Mouse (Mus musculus) neutrophil, adult 5-6 weeks (primary cell): ENCODE measurements around the gene Chka. TPM values are rescaled to one million over a fixed set of nuclear protein-coding genes. Genes with fewer than 3 reads are reported as not detected.

ENCODE experiments used
- ATAC-seq: fragments of 151-379, 151-347 bp; 2 replicates; pipeline ENCODE4 v1.8.0; 2017; ENCODE audit warnings: mild to moderate bottlenecking, moderate TSS enrichment; ENCODE audit not compliant: insufficient number of reproducible peaks, poor library complexity, low FRiP score, severe bottlenecking; ENCODE audit errors: extremely low read depth
- total RNA-seq: library from RNA; stranded (forward); fragments of 200-1000 nt; gene quantifications from 2 replicates; pipeline ENCODE4 v1.2.3, GENCODE M21; 2017

Gene Chka
- total RNA-seq, 1 experiment from 2014 or later, result 26.0 TPM

- no peak for ATAC-seq
Measured at GRCm38 (mm10) chr19:3875045-3875444, 23.5 kb downstream of the Chka start.

DNA sequence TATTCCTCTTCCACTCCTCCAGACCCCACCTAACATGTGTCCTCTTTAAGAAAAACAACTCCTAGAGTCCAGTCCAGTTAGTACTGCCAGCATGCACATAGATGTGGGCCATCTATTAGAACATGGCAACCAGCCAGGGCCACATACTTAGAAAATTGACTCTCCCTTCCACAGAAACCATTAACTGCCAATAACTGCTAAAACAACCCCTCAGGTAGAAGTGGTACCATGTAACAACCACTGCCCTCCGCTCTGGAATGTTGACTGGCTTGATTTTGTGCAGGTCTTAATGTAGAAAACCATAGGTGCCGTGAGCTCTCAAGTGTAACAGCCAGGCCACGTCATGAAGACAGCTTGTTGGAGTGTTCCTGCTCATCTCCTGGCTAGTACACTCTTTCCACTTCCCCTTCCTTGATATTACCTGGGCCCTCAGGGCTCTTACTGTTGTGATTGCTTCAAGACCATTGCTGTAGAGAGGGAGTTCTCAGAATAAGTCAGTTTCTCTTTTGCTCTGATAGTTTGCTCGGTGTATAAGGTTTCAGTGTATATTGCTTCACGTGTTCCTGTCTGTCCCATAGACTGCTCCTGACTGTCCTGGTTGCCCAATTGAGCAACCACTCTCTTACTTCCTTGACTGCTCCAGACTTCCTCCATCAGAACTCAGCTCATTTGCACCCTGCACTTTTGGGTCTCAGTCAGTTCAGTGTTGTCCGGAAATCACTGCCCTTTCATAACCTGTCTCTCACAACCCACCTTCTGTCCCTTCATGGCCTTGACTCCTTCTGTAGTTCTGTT lies 28.7 kb downstream of the Chka start:
- 0 out of 2 replicates have a peak, but pooled peaks have one; percentile 16 for ATAC-seq

- no peak for ATAC-seq
Measured at GRCm38 (mm10) chr19:3882214-3882613, 30.6 kb downstream of the Chka start.

GRCm38 (mm10) chr19:3884325-3884990 lies 32.9 kb downstream of the Chka start:
- no peak for ATAC-seq

DNA sequence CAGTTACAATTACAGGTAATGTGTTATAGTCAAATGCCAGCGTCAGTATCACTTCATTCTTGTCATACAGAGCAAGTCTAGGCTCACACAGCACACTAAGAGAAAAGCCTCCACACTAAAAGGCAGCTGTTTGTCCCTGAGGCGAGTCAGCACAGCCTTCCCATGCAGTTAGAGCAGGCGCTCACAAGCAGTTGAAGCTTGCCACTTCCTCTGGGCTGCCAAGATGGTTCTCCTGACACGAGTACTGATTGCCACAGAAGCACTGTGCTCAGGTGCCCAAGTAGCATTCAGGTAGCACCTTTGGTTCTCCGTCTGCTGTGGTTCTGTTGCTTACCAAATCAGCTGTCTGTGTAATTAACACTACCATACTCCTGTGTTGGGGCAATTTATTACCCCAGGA lies 37.5 kb downstream of the Chka start:
- no peak for ATAC-seq

- no peak for ATAC-seq
Measured at GRCm38 (mm10) chr19:3890181-3890580, 38.6 kb downstream of the Chka start.

DNA sequence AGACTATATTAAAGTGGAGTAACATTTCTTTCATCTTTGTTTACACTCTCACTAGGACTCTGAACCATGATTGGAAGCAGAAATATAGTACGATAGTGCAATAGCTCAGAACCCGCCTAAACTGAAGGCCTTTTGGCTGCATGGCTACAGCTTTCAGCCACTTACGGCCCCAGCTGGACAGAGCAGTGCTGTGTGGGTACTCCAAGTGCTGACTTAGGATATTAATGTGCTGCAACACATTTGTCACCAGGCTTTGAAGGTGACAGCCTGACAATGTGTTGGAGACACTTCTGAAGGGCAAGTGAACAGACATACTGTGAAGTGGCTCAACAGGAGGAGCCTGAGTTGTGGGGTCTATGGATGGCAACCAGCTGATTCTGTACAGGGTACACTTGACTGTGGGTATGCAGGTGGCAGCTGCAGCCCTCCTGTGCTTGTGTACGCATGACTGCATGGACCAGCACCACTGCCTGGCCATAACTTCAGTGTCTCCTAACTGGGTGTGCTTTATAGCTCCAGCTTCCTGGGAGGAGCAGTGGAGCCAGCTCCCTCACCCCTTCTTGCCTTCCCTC lies 42.1 kb downstream of the Chka start:
- no peak for ATAC-seq

DNA sequence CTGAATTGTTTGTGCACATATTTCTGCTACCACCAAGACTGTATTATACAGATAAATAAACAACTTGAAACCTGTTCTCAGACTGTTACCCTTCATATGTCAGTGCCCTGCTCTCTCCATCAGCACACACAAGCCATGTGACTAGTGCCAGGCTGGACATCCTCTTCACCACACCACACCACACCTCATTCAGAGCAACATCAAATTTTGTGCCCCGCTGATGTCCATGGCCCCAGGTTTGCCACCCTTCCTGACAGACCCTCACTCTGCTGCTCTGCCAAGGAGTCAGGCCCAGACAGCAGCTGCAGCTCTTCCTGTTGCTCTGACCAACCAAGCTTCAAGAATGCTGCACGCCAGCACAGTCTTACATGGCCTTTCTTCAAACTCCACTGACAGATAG lies 42.7 kb downstream of the Chka start:
- ATAC-seq, result no peak

GRCm38 (mm10) chr19:3895171-3895631 lies 43.6 kb downstream of the Chka start:
- ATAC-seq, result no peak

DNA sequence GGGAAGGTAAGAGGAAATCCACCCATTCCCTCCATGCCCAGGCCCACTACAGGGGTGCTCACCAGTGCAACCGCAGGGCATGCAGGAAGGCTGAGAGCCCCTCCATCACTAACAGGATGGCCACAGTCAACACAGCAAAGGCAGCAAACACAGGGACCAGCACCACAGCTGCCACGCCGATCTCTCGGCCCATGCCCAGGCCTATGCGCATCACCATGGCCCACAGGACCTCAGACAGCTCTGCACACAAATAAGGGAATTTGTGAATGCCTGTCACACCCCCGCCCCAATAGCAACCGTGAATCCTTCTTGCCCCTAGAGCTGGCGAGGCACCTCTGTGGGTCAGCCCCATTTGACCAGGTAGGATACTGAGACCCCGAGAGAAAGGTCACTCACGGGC lies 44.6 kb downstream of the Chka start:
- no peak for ATAC-seq

DNA sequence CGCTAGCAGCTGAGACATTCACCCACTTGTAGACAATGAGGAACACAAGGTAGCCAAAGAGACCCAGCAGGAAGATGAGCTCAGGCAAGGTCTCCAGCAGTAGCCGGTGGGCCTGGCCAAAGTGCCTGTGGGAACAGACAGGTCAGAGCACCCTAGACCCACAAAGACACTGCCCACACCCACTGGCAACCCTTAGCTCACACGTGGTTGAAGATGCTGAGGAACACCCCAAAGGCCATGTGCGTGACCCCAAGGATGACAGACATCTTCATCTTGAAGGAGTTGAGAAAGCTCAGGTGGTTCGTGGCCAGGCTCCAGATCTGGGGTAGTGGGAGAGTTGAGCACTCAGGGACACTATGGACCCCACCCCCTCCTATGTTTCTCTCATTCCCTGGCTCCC lies 46.0 kb downstream of the Chka start:
- no peak for ATAC-seq

GRCm38 (mm10) chr19:3898952-3899351 lies 47.4 kb downstream of the Chka start:
- peak; percentile 51 for ATAC-seq

DNA sequence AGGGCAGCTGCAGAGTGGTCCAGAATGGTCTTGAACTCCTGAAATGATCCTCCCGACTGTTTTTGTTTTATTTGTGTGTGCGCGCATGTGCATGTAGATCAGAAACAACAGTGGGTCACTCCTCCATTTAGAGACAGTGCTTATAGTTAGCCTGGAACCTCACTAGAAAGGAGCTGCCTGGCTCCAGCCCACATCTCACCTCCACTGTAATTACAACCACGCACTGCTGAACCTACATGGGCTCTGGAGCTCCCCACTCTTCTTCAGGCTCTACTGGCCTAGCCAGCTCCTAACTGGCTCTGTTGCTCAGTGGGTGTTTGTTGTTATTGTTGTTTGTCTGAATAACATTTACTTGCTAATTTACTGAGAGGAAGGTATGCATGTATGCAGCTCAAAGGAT lies 48.0 kb downstream of the Chka start:
- no peak for ATAC-seq

- ATAC-seq, result no peak
Measured at GRCm38 (mm10) chr19:3902966-3903365, 51.4 kb downstream of the Chka start.

DNA sequence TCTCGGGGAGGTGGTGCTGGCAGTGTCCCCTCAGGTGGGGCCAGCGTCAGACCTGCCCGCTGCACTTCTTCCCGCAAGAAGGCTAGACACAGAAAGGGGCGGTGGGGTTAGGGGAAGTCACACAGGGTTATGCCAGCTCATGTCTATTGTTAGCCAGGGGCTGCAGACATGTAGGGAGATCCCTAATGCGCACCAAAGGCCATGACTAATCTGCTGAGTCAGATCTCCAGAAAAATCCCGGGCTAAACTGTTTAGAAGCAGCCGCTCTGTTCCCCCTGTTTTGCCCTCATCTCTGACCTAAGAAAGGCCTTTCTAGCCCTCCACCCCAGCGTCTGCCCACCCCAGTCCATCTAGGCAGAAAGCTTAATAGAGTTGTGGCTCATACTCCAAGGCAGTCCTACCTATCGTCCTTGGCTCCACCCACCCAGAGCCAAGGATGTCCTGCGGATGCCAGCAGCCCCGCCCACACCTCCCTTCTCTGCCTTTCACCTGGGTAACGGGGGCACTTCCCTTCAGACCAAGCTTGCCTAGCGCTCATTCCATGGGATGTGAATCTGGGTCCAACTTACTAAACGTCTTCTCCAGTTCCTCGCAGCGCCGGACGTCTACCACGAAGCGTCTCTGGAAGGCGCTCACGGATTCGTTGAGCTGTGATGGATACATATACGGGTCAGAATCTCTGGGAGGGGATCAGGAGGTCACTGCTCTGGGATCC lies 52.2 kb downstream of the Chka start:
- no peak for ATAC-seq

- ATAC-seq, result no peak
Measured at GRCm38 (mm10) chr19:3904363-3904675, 52.7 kb downstream of the Chka start.

- ATAC-seq, result peak; percentile 27; the same call in 1 of the 2 replicates
Measured at GRCm38 (mm10) chr19:3905261-3905969, 53.8 kb downstream of the Chka start.

DNA sequence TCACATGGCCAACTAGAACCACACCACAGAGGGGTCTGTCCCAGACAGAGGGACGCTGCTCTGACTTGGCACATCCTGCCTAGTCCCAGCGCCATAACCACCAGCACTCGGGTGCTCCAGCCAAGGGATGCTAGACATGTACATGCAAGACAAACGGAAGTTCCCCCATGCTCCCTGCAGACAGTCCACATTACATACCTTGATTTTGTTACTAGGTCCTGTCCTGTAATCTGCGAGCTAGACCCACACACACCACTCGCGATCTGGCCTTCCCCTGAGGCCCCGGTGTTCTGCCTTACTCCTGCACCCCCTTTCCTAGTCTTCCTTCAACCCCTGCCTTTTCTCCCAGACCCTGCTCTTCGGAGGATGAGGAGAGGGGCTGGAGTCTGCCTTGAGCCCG lies 54.8 kb downstream of the Chka start:
- ATAC-seq, result 0 out of 2 replicates have a peak, but pooled peaks have one; percentile 13
